Mouse (Mus musculus) heart, embryonic 16.5 days (tissue): Measurements from ENCODE around the gene Rab5c. TPM values are rescaled to one million over a fixed set of nuclear protein-coding genes. Genes with fewer than 3 reads are reported as not detected.

Experiments used
- ATAC-seq: fragments of 200-750 bp; cut with Nextera tagmentation; replicated peaks from 2 replicates; pipeline ENCODE4 v1.8.0; 2017; ENCODE audit warnings: moderate number of reproducible peaks; ENCODE audit not compliant: insufficient read depth, low FRiP score; ENCODE audit errors: extremely low read depth
- H3K27ac ChIP-seq: fragments of 300-500 bp; sonication (generic); 2 replicates; pipeline ENCODE4 v1.5.1; 2014; ENCODE audit warnings: mild to moderate bottlenecking, low read length, control low read depth, moderate library complexity
- H3K27me3 ChIP-seq: fragments of 300-500 bp; sonication (generic); 2 replicates; pipeline ENCODE4 v1.6.1; 2014; ENCODE audit warnings: low read length, mixed read lengths; ENCODE audit not compliant: control insufficient read depth, insufficient read depth
- H3K36me3 ChIP-seq: fragments of 300-500 bp; sonication (generic); 2 replicates; pipeline ENCODE4 v1.6.1; 2014; ENCODE audit not compliant: control insufficient read depth, insufficient read depth
- H3K4me1 ChIP-seq: fragments of 300-500 bp; sonication (generic); 2 replicates; pipeline ENCODE4 v1.6.1; 2014; ENCODE audit warnings: low read length, mixed read lengths; ENCODE audit not compliant: control insufficient read depth, insufficient read depth
- H3K4me2 ChIP-seq: fragments of 300-500 bp; sonication (generic); 2 replicates; pipeline ENCODE4 v1.6.1; 2014; ENCODE audit warnings: low read depth, mild to moderate bottlenecking, control low read depth, low read length
- H3K4me3 ChIP-seq: fragments of 300-500 bp; sonication (generic); 2 replicates; pipeline ENCODE4 v1.5.1; 2014; ENCODE audit warnings: mild to moderate bottlenecking, control low read depth, low read length
- H3K9ac ChIP-seq: fragments of 300-500 bp; sonication (generic); 2 replicates; pipeline ENCODE4 v1.6.1; 2014; ENCODE audit warnings: low read length, control low read depth
- H3K9me3 ChIP-seq: fragments of 300-500 bp; sonication (generic); replicated peaks from 2 replicates; pipeline ENCODE4 v1.6.1; 2016; ENCODE audit warnings: low read length; ENCODE audit not compliant: control insufficient read depth
- WGBS: fragments of 180-500 bp; shearing (Covaris S2); extraction: QIAGEN DNeasy Blood & Tissue Kit; methylation state at CpG from one replicate; pipeline ENCODE4 v1.1.7; 2014; 5-methylcytosine and 5-hydroxymethylcytosine counted together
- polyA plus RNA-seq: library from polyadenylated mRNA; unstranded; fragments of >200 nt; fragmentation: Nextera tagmentation; extraction: Ambion mirVana; gene quantifications from 2 replicates; pipeline ENCODE4 v1.2.1, GENCODE M21; 2015

Rab5c gene
- 17.9 and 19.9 TPM in 2 replicates for polyA plus RNA-seq

DNA sequence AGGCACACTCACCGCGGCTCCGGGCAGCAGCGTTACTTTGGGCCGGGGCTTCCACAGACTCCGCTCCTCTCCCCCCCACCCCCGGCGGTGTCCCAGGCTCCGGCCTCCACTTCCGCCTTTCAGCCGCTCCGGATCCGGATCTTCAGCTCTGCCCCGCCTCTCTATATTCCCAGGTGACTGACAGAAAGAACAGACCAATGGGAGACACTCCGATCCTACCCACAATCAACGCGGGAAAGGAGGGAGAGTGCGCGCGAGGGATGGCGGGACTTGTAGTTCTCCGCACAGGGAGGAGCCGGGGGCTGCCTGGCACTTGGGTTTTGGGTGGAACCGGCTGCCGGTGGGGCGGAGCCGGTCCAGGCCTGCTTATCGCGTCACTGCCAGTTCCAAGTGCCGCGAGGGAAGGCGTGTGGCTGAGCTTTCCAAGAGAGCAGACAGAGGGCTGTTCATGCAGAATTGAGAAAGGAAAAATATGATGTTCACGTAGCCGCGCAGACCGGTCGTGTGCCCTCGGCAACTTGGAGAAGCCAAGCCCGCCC lies at the start of gene Rab5c:
Rab5c (minus strand) TSS at position 150 of the 539 bp plus-strand sequence.
- peak; percentile 100 for ATAC-seq
- WGBS, result under 1% methylated on average over 39 of the region's 39 CpGs
- Histone ChIP-seq H3K4me2 (peak within 1 kb of the TSS; percentile 89), H3K9me3 (no peaks in the 10 kb centered on the region), H3K9ac (peak within 1 kb of the TSS; percentile 99), H3K4me1 (peaks cover 21% of the 10 kb centered on the region), H3K4me3 (peak within 1 kb of the TSS; percentile 99), H3K27me3 (no peaks in the 10 kb centered on the region), H3K36me3 (no peaks in the 10 kb centered on the region), H3K27ac (peak within 1 kb of the TSS; percentile 77)

- Histone ChIP-seq H3K4me3 (no peak overlapping the region), H3K36me3 (peaks cover 65% of the 10 kb centered on the region), H3K9me3 (no peaks in the 10 kb centered on the region), H3K27me3 (no peaks in the 10 kb centered on the region), H3K9ac (no peak overlapping the region), H3K27ac (no peak overlapping the region), H3K4me1 (peaks cover under 1% of the 10 kb centered on the region; the same call in 1 of the 2 replicates), H3K4me2 (no peak overlapping the region)
- WGBS, result 91% methylated on average over 2 of the region's 2 CpGs
- no peak for ATAC-seq
These were observed 47.8 kb upstream of the Rab5c start for GRCm38 (mm10) chr11:100785774-100786173.

- no peak overlapping the region for H3K4me2 ChIP-seq
- peaks cover 66% of the 10 kb centered on the region for H3K36me3 ChIP-seq
- H3K4me1 ChIP-seq, result no peaks in the 10 kb centered on the region
- H3K9me3 ChIP-seq, result no peaks in the 10 kb centered on the region
- no peak overlapping the region for H3K27ac ChIP-seq
- H3K4me3 ChIP-seq, result no peak overlapping the region
- ATAC-seq, result no peak
- H3K9ac ChIP-seq, result no peak overlapping the region
- 77% methylated on average over 8 of the region's 8 CpGs for WGBS
- H3K27me3 ChIP-seq, result no peaks in the 10 kb centered on the region
These were observed 46.3 kb upstream of the Rab5c start for GRCm38 (mm10) chr11:100784286-100784685.

DNA sequence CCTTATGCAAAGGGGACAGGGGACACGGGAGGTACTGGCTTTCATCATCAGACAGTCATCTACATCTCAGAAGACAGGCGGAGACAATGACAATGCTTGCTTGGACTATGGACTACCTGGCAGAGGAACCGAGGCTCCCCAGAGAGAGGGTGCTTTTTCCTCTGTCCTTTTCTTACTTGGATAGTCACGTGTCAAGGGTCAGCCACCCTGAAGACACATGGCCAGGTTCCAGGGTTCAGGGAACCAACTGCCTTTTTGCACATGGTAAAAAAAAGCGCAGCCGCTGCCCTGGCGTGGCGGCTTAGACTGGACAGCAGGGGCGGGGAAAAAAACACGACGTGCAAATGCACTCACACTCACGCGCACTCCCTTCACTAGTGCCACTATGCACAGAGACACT lies 44.6 kb upstream of the Rab5c start:
- no peak for ATAC-seq
- H3K4me1 ChIP-seq, result no peaks in the 10 kb centered on the region
- no peaks in the 10 kb centered on the region for H3K27me3 ChIP-seq
- WGBS, result 80% methylated on average over 13 of the region's 13 CpGs
- H3K4me2 ChIP-seq, result no peak overlapping the region
- no peaks in the 10 kb centered on the region for H3K9me3 ChIP-seq
- no peak overlapping the region for H3K9ac ChIP-seq
- H3K27ac ChIP-seq, result 0 out of 2 replicates have a peak overlapping the region, but pooled peaks have one; percentile 29
- H3K4me3 ChIP-seq, result no peak overlapping the region
- H3K36me3 ChIP-seq, result peaks cover 57% of the 10 kb centered on the region

- ATAC-seq, result 0 out of 2 replicates have a peak, but pooled peaks have one; percentile 37
- Histone ChIP-seq H3K27ac (no peak overlapping the region), H3K36me3 (peaks cover 52% of the 10 kb centered on the region), H3K9me3 (no peaks in the 10 kb centered on the region), H3K27me3 (no peaks in the 10 kb centered on the region), H3K4me2 (no peak overlapping the region), H3K4me3 (no peak overlapping the region), H3K4me1 (no peaks in the 10 kb centered on the region), H3K9ac (no peak overlapping the region)
- 72% methylated on average over 15 of the region's 15 CpGs for WGBS
These were observed 43.9 kb upstream of the Rab5c start for GRCm38 (mm10) chr11:100781763-100782475.

GRCm38 (mm10) chr11:100780247-100780646 lies 42.2 kb upstream of the Rab5c start:
- 62% methylated on average over 8 of the region's 8 CpGs for WGBS
- no peak overlapping the region for H3K27ac ChIP-seq
- H3K4me3 ChIP-seq, result no peak overlapping the region
- no peaks in the 10 kb centered on the region for H3K4me1 ChIP-seq
- H3K36me3 ChIP-seq, result peaks cover 39% of the 10 kb centered on the region
- no peaks in the 10 kb centered on the region for H3K27me3 ChIP-seq
- H3K9me3 ChIP-seq, result no peaks in the 10 kb centered on the region
- no peak overlapping the region for H3K9ac ChIP-seq
- no peak for ATAC-seq
- no peak overlapping the region for H3K4me2 ChIP-seq

GRCm38 (mm10) chr11:100778069-100778468 lies 40.1 kb upstream of the Rab5c start:
- Histone ChIP-seq H3K4me2 (no peak overlapping the region), H3K27me3 (no peaks in the 10 kb centered on the region), H3K9ac (no peak overlapping the region), H3K9me3 (no peaks in the 10 kb centered on the region), H3K27ac (no peak overlapping the region), H3K36me3 (peaks cover 27% of the 10 kb centered on the region), H3K4me1 (no peaks in the 10 kb centered on the region), H3K4me3 (no peak overlapping the region)
- 57% methylated on average over 3 of the region's 3 CpGs for WGBS
- no peak for ATAC-seq

- no peaks in the 10 kb centered on the region for H3K9me3 ChIP-seq
- no peak overlapping the region for H3K4me3 ChIP-seq
- ATAC-seq, result no peak
- H3K9ac ChIP-seq, result no peak overlapping the region
- 78% methylated on average over 10 of the region's 10 CpGs for WGBS
- H3K27me3 ChIP-seq, result no peaks in the 10 kb centered on the region
- peaks cover 4% of the 10 kb centered on the region; the same call in 1 of the 2 replicates for H3K4me1 ChIP-seq
- no peak overlapping the region for H3K27ac ChIP-seq
- H3K36me3 ChIP-seq, result peaks cover 11% of the 10 kb centered on the region
- no peak overlapping the region for H3K4me2 ChIP-seq
These were observed 37.9 kb upstream of the Rab5c start for GRCm38 (mm10) chr11:100775921-100776320.

DNA sequence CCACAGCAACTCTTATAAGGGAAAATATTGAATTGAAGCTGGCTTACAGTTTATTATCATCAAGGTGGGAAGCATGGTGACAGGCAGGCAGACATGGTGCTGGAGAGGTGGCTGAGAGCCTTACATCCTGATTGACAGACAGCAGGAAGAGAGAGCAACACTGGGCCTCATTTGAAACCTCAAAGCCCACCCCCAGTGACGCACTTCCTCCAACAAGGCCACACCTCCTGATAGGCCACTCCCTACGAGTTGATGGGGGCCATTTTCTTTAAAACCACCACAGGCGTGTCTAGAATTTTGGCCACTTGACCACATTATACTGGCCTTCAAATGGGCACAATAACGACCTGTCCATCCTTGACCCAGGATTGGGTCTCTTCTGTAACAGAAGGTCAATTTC lies 36.2 kb upstream of the Rab5c start:
- 78% methylated on average over 4 of the region's 4 CpGs for WGBS
- no peaks in the 10 kb centered on the region for H3K9me3 ChIP-seq
- no peak overlapping the region for H3K4me3 ChIP-seq
- no peak overlapping the region for H3K9ac ChIP-seq
- H3K27me3 ChIP-seq, result no peaks in the 10 kb centered on the region
- H3K4me1 ChIP-seq, result peaks cover 9% of the 10 kb centered on the region; the same call in 1 of the 2 replicates
- no peak for ATAC-seq
- no peak overlapping the region for H3K4me2 ChIP-seq
- H3K27ac ChIP-seq, result no peak overlapping the region
- peaks cover 2% of the 10 kb centered on the region for H3K36me3 ChIP-seq
